Mouse (Mus musculus): ENCODE results near the gene Klhdc1. TPM values are rescaled to one million over a fixed set of nuclear protein-coding genes. Genes with fewer than 3 reads are reported as not detected.

The Klhdc1 gene
- 8.1 TPM for polyA plus RNA-seq (2012; fragmentation: generic; extraction: Trizol)

- Histone ChIP-seq H3ac (ENCODE audit: control insufficient read depth, insufficient read length) (peak within 1 kb of the TSS; percentile 98), H3K4me2 (ENCODE audit: low read depth) (peak within 1 kb of the TSS; percentile 88), H3K4me3 (peak within 1 kb of the TSS; percentile 59), H3K79me2 (ENCODE audit: control insufficient read depth, insufficient read depth) (no peaks in the 10 kb centered on the region), H3K27me3 (ENCODE audit: control insufficient read depth, insufficient read depth, insufficient read length) (no peaks in the 10 kb centered on the region), H3K36me3 (ENCODE audit: control insufficient read depth, insufficient read depth) (no peaks in the 10 kb centered on the region)
- TF ChIP-seq MYOG (IDR thresholded peaks at IDR 0.05; ENCODE audit: control insufficient read depth in 1 of 3, insufficient read depth in 1 of 3, insufficient read length in 2 of 3, low read depth in 2 of 3) (no peak), POLR2AphosphoS2 (IDR thresholded peaks at IDR 0.05; ENCODE audit: insufficient read length, low read depth) (no peak), SRF (IDR thresholded peaks at IDR 0.05; ENCODE audit: control insufficient read depth, insufficient read length, low read depth) (no peak), USF1 (IDR thresholded peaks at IDR 0.05; ENCODE audit: low read depth) (no peak), MYOD1 (IDR thresholded peaks at IDR 0.05; ENCODE audit: control insufficient read depth in 1 of 3, insufficient read length in 2 of 3, low read depth in 2 of 3) (no peak), POLR2A (IDR thresholded peaks at IDR 0.05; ENCODE audit: insufficient read length, low read depth) (no peak), MAX (IDR thresholded peaks at IDR 0.05; ENCODE audit: low read depth) (no peak), REST (IDR thresholded peaks at IDR 0.05; ENCODE audit: insufficient read depth, insufficient read length) (no peak), TCF12 (IDR thresholded peaks at IDR 0.05; ENCODE audit: insufficient read depth, poor library complexity, severe bottlenecking) (no peak), CEBPB (IDR thresholded peaks at IDR 0.05; ENCODE audit: insufficient read depth, poor library complexity, severe bottlenecking) (no peak), TCF3 (IDR thresholded peaks at IDR 0.05; ENCODE audit: insufficient read length, low read depth) (no peak), E2F4 (IDR thresholded peaks at IDR 0.05; ENCODE audit: insufficient read depth) (no peak)
Measured at GRCm38 (mm10) chr12:69240876-69241275, at the start of gene Klhdc1. Klhdc1 (plus strand) TSS chr12:69241176.

GRCm38 (mm10) chr12:69191396-69191795 is 49.6 kb upstream of the Klhdc1 start:
- no peak for TF ChIP-seq POLR2A (IDR thresholded peaks at IDR 0.05; ENCODE audit: insufficient read length, low read depth)
- Histone ChIP-seq H3ac (ENCODE audit: control insufficient read depth, insufficient read length) (no peak overlapping the region), H3K79me2 (ENCODE audit: control insufficient read depth, insufficient read depth) (peaks cover 44% of the 10 kb centered on the region), H3K4me3 (no peak overlapping the region), H3K27me3 (ENCODE audit: control insufficient read depth, insufficient read depth, insufficient read length) (no peaks in the 10 kb centered on the region), H3K4me2 (ENCODE audit: low read depth) (no peak overlapping the region), H3K36me3 (ENCODE audit: control insufficient read depth, insufficient read depth) (peaks cover 6% of the 10 kb centered on the region)

- no peak overlapping the region for H3K4me3 ChIP-seq
- H3K4me2 ChIP-seq (ENCODE audit: low read depth), result no peak overlapping the region
- TF ChIP-seq POLR2A (IDR thresholded peaks at IDR 0.05; ENCODE audit: insufficient read length, low read depth) (no peak), TCF3 (IDR thresholded peaks at IDR 0.05; ENCODE audit: insufficient read length, low read depth) (no peak), USF1 (IDR thresholded peaks at IDR 0.05; ENCODE audit: low read depth) (no peak), E2F4 (IDR thresholded peaks at IDR 0.05; ENCODE audit: insufficient read depth) (no peak), REST (IDR thresholded peaks at IDR 0.05; ENCODE audit: insufficient read depth, insufficient read length) (no peak), SRF (IDR thresholded peaks at IDR 0.05; ENCODE audit: control insufficient read depth, insufficient read length, low read depth) (no peak), MYOG (IDR thresholded peaks at IDR 0.05; ENCODE audit: control insufficient read depth in 1 of 3, insufficient read depth in 1 of 3, insufficient read length in 2 of 3, low read depth in 2 of 3) (no peak), MYOD1 (IDR thresholded peaks at IDR 0.05; ENCODE audit: control insufficient read depth in 1 of 3, insufficient read length in 2 of 3, low read depth in 2 of 3) (no peak), POLR2AphosphoS2 (IDR thresholded peaks at IDR 0.05; ENCODE audit: insufficient read length, low read depth) (no peak)
- H3ac ChIP-seq (ENCODE audit: control insufficient read depth, insufficient read length), result no peak overlapping the region
- peaks cover 6% of the 10 kb centered on the region for H3K36me3 ChIP-seq (ENCODE audit: control insufficient read depth, insufficient read depth)
- no peaks in the 10 kb centered on the region for H3K27me3 ChIP-seq (ENCODE audit: control insufficient read depth, insufficient read depth, insufficient read length)
- peaks cover 35% of the 10 kb centered on the region for H3K79me2 ChIP-seq (ENCODE audit: control insufficient read depth, insufficient read depth)
Measured at GRCm38 (mm10) chr12:69192637-69193036, 48.3 kb upstream of the Klhdc1 start.

- TF ChIP-seq POLR2AphosphoS2 (IDR thresholded peaks at IDR 0.05; ENCODE audit: insufficient read length, low read depth) (peak; percentile 95), TCF3 (IDR thresholded peaks at IDR 0.05; ENCODE audit: insufficient read length, low read depth) (no peak), POLR2A (IDR thresholded peaks at IDR 0.05; ENCODE audit: insufficient read length, low read depth) (peak; percentile 99), USF1 (IDR thresholded peaks at IDR 0.05; ENCODE audit: low read depth) (no peak), E2F4 (IDR thresholded peaks at IDR 0.05; ENCODE audit: insufficient read depth) (peak; percentile 92), CEBPB (IDR thresholded peaks at IDR 0.05; ENCODE audit: insufficient read depth, poor library complexity, severe bottlenecking) (no peak), MYOD1 (IDR thresholded peaks at IDR 0.05; ENCODE audit: control insufficient read depth in 1 of 3, insufficient read length in 2 of 3, low read depth in 2 of 3) (peak in 2 of 3 experiments; percentile 34 to 76), MAX (IDR thresholded peaks at IDR 0.05; ENCODE audit: low read depth) (no peak), SRF (IDR thresholded peaks at IDR 0.05; ENCODE audit: control insufficient read depth, insufficient read length, low read depth) (no peak), MYOG (IDR thresholded peaks at IDR 0.05; ENCODE audit: control insufficient read depth in 1 of 3, insufficient read depth in 1 of 3, insufficient read length in 2 of 3, low read depth in 2 of 3) (peak in 1 of 3 experiments; percentile 72), REST (IDR thresholded peaks at IDR 0.05; ENCODE audit: insufficient read depth, insufficient read length) (no peak), TCF12 (IDR thresholded peaks at IDR 0.05; ENCODE audit: insufficient read depth, poor library complexity, severe bottlenecking) (no peak)
- Histone ChIP-seq H3K79me2 (ENCODE audit: control insufficient read depth, insufficient read depth) (peaks cover 43% of the 10 kb centered on the region), H3K36me3 (ENCODE audit: control insufficient read depth, insufficient read depth) (peaks cover 4% of the 10 kb centered on the region), H3K4me2 (ENCODE audit: low read depth) (peak within 1 kb of the TSS; percentile 91), H3K4me3 (peak within 1 kb of the TSS; percentile 85), H3K27me3 (ENCODE audit: control insufficient read depth, insufficient read depth, insufficient read length) (no peaks in the 10 kb centered on the region), H3ac (ENCODE audit: control insufficient read depth, insufficient read length) (peak within 1 kb of the TSS; percentile 72)
Measured at GRCm38 (mm10) chr12:69196444-69197377, 44.3 kb upstream of the Klhdc1 start, which contains the start of gene Gm49383. Gm49383 (minus strand) TSS chr12:69197104.

Measured in myocyte (in vitro differentiated cells).